Mouse (Mus musculus): ENCODE data around the gene Rere.
A peak's percentile ranks its signal among the peaks of the same experiment; 100 is the strongest.
"Not testable (repeated sequence)": the region's sequence is repeated elsewhere in the genome, so short reads cannot be mapped to it uniquely, and the experiment has no call there.

Rere gene

GRCm38 (mm10) chr4:150459022-150459794, 177.8 kb downstream of the Rere start:
- DNase-seq (ENCODE audit: low read depth, low spot score), result no peak

GRCm38 (mm10) chr4:150460451-150460850, 179.0 kb downstream of the Rere start:
- DNase-seq (ENCODE audit: low read depth, low spot score), result no peak

GRCm38 (mm10) chr4:150461011-150461410, 179.6 kb downstream of the Rere start:
- no peak for DNase-seq (ENCODE audit: low read depth, low spot score)

GRCm38 (mm10) chr4:150461427-150462189, 180.2 kb downstream of the Rere start:
- DNase-seq (ENCODE audit: low read depth, low spot score), result no peak

- DNase-seq (ENCODE audit: low read depth, low spot score), result no peak
Observed at GRCm38 (mm10) chr4:150462367-150462766, 180.9 kb downstream of the Rere start.

GRCm38 (mm10) chr4:150465759-150466158, 184.3 kb downstream of the Rere start:
- peak; percentile 51 for DNase-seq (ENCODE audit: low read depth, low spot score)

GRCm38 (mm10) chr4:150469274-150469673, 187.8 kb downstream of the Rere start:
- DNase-seq (ENCODE audit: low read depth, low spot score), result no peak

GRCm38 (mm10) chr4:150470674-150471328, 189.4 kb downstream of the Rere start:
- no peak for DNase-seq (ENCODE audit: low read depth, low spot score)

GRCm38 (mm10) chr4:150472751-150473436, 191.4 kb downstream of the Rere start:
- no peak for DNase-seq (ENCODE audit: low read depth, low spot score)

- no peak for DNase-seq (ENCODE audit: low read depth, low spot score)
Observed at GRCm38 (mm10) chr4:150473437-150474070, 192.1 kb downstream of the Rere start.

- DNase-seq (ENCODE audit: low read depth, low spot score), result no peak
Observed at GRCm38 (mm10) chr4:150474086-150474485, 192.6 kb downstream of the Rere start.

- DNase-seq (ENCODE audit: low read depth, low spot score), result no peak
Observed at GRCm38 (mm10) chr4:150476258-150476657, 194.8 kb downstream of the Rere start.

GRCm38 (mm10) chr4:150478006-150478405, 196.6 kb downstream of the Rere start:
- DNase-seq (ENCODE audit: low read depth, low spot score), result no peak

- not testable (repeated sequence) for DNase-seq (ENCODE audit: low read depth, low spot score)
Observed at GRCm38 (mm10) chr4:150483081-150483480, 201.6 kb downstream of the Rere start.

GRCm38 (mm10) chr4:150486097-150486496, 204.7 kb downstream of the Rere start:
- DNase-seq (ENCODE audit: low read depth, low spot score), result no peak

GRCm38 (mm10) chr4:150487109-150487508, 205.7 kb downstream of the Rere start:
- DNase-seq (ENCODE audit: low read depth, low spot score), result no peak

GRCm38 (mm10) chr4:150488096-150488748, 206.8 kb downstream of the Rere start:
- DNase-seq (ENCODE audit: low read depth, low spot score), result peak; percentile 71

- DNase-seq (ENCODE audit: low read depth, low spot score), result no peak
Observed at GRCm38 (mm10) chr4:150488767-150489166, 207.3 kb downstream of the Rere start.

- DNase-seq (ENCODE audit: low read depth, low spot score), result no peak
Observed at GRCm38 (mm10) chr4:150490050-150490449, 208.6 kb downstream of the Rere start.

- no peak for DNase-seq (ENCODE audit: low read depth, low spot score)
Observed at GRCm38 (mm10) chr4:150491710-150492109, 210.3 kb downstream of the Rere start.
